Mouse (Mus musculus): Measurements from ENCODE around the gene Cela3b.
"Not testable (repeated sequence)": the region's sequence is repeated elsewhere in the genome, so short reads cannot be mapped to it uniquely, and the experiment has no call there.

Cela3b gene

GRCm38 (mm10) chr4:137461981-137462690 is 31.8 kb upstream of the Cela3b start:
- no peak for DNase-seq (ENCODE audit: low spot score in 2 of 2)

GRCm38 (mm10) chr4:137461217-137461616 is 30.9 kb upstream of the Cela3b start:
- no peak for DNase-seq (ENCODE audit: low spot score in 2 of 2)

GRCm38 (mm10) chr4:137460676-137461075 is 30.3 kb upstream of the Cela3b start:
- DNase-seq (ENCODE audit: low spot score in 2 of 2): no peak

GRCm38 (mm10) chr4:137458861-137459260 is 28.5 kb upstream of the Cela3b start:
- DNase-seq (ENCODE audit: low spot score in 2 of 2): no peak

GRCm38 (mm10) chr4:137458310-137458709 is 28.0 kb upstream of the Cela3b start:
- DNase-seq (ENCODE audit: low spot score in 2 of 2): no peak

GRCm38 (mm10) chr4:137457292-137457691 is 27.0 kb upstream of the Cela3b start:
- DNase-seq (ENCODE audit: low spot score in 2 of 2): no peak

GRCm38 (mm10) chr4:137456581-137456980 is 26.2 kb upstream of the Cela3b start:
- DNase-seq (ENCODE audit: low spot score in 2 of 2): no peak

GRCm38 (mm10) chr4:137454582-137454981 is 24.2 kb upstream of the Cela3b start:
- DNase-seq (ENCODE audit: low spot score in 2 of 2): no peak

GRCm38 (mm10) chr4:137453234-137453767 is 23.0 kb upstream of the Cela3b start, which contains the start of gene 1700013G24Rik:
Gene 1700013G24Rik (plus strand): TSS chr4:137453284.
- no peak for DNase-seq (ENCODE audit: low spot score in 2 of 2)

GRCm38 (mm10) chr4:137452190-137452589 is 21.9 kb upstream of the Cela3b start:
- DNase-seq (ENCODE audit: low spot score in 2 of 2): no peak

GRCm38 (mm10) chr4:137449715-137450114 is 19.4 kb upstream of the Cela3b start:
- no peak for DNase-seq (ENCODE audit: low spot score in 2 of 2)

- DNase-seq (ENCODE audit: low spot score in 2 of 2): no peak
Measured at GRCm38 (mm10) chr4:137449132-137449531, 18.8 kb upstream of the Cela3b start.

- no peak for DNase-seq (ENCODE audit: low spot score in 2 of 2)
Measured at GRCm38 (mm10) chr4:137448641-137449040, 18.3 kb upstream of the Cela3b start.

GRCm38 (mm10) chr4:137448197-137448596 is 17.9 kb upstream of the Cela3b start:
- DNase-seq (ENCODE audit: low spot score in 2 of 2): peak in 1 of 2 experiments; percentile 60

- DNase-seq (ENCODE audit: low spot score in 2 of 2): no peak
Measured at GRCm38 (mm10) chr4:137447363-137448196, 17.2 kb upstream of the Cela3b start.

- no peak for DNase-seq (ENCODE audit: low spot score in 2 of 2)
Measured at GRCm38 (mm10) chr4:137445881-137446280, 15.5 kb upstream of the Cela3b start.

- peak in 1 of 2 experiments; percentile 79 for DNase-seq (ENCODE audit: low spot score in 2 of 2)
Measured at GRCm38 (mm10) chr4:137443625-137444024, 13.3 kb upstream of the Cela3b start.

- no peak for DNase-seq (ENCODE audit: low spot score in 2 of 2)
Measured at GRCm38 (mm10) chr4:137441332-137441731, 11.0 kb upstream of the Cela3b start.

- DNase-seq (ENCODE audit: low spot score in 2 of 2): no peak
Measured at GRCm38 (mm10) chr4:137438842-137439241, 8.5 kb upstream of the Cela3b start.

GRCm38 (mm10) chr4:137436979-137437669 is 6.8 kb upstream of the Cela3b start:
- DNase-seq (ENCODE audit: low spot score in 2 of 2): no peak

- not testable (repeated sequence) for DNase-seq (ENCODE audit: low spot score in 2 of 2)
Measured at GRCm38 (mm10) chr4:137432700-137433550, 2.6 kb upstream of the Cela3b start.
